Mouse (Mus musculus) heart, adult 11 months (tissue): ENCODE results near the gene Slc35e2.
"Not testable (repeated sequence)": the region's sequence is repeated elsewhere in the genome, so short reads cannot be mapped to it uniquely, and the experiment has no call there.

Source experiments
- DNase-seq: peaks from one replicate; pipeline ENCODE4 v3.0.0; 2022

Slc35e2 gene

GRCm38 (mm10) chr4:155630267-155630666 is 29.1 kb downstream of the Slc35e2 start:
- no peak for DNase-seq

- DNase-seq, result no peak
Observed at GRCm38 (mm10) chr4:155635766-155636499, 34.7 kb downstream of the Slc35e2 start.

DNA sequence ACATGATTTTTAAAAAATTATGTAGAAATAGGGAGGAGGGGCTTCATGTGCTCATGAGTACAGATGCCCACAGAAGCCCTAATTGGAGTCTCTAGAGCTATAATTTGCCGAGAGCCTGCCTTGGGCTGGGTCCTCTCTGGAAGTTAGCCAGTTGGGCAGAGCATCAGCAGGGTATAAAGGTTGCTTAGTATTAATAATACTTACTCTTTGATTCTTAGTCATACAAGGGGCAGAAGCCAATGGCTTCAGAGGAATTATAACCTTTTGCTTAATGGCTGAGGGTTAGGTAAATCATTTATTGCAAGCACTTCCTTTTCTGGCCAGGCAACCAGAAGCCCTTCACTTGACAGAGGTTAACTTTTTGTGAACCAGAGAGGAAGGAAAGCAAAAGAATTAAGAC is 42.3 kb downstream of the Slc35e2 start:
- DNase-seq, result no peak

DNA sequence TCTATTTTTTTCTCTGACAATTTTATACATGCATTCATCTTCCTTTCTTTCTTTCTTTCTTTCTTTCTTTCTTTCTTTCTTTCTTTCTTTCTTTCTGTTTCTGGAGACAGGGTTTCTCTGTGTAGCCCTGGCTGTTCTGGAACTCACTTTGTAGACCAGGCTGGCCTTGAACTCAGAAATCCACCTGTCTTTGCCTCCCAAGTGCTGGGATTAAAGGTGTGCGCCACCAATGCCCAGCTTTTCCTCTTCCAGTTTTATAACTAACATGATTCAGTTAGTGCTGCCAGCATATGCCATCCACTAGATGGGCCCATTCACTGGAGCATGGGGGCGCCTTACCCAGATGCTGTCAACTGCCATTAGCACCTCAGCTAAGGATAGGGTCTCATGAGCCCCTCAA is 44.1 kb downstream of the Slc35e2 start, which contains the start of gene Gm10563:
TSS of gene Gm10563 (minus strand) at position 101 of the 400 bp plus-strand sequence.
- DNase-seq, result not testable (repeated sequence)

DNA sequence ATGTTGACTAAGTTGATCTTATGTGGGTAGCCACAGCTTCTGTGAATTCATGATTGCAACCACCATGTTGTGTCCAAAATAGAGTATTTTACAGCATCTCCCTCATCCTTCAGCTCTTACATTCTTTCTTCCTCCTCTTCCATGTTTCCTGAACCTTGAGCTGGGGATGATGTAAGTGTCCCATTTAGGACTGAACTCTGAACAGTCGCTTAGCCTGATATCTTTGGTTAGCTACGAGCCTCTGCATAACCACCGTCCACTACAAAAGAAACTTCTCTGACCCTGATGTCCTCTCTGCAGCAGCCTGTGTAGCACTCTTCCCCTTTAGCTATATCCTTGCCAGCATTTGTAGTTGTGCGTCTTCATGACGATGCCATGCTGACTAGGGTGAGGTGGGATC is 44.5 kb downstream of the Slc35e2 start:
- DNase-seq, result no peak

GRCm38 (mm10) chr4:155649355-155649754 is 48.1 kb downstream of the Slc35e2 start:
- DNase-seq, result peak; percentile 91

GRCm38 (mm10) chr4:155651553-155652269 is 50.5 kb downstream of the Slc35e2 start:
- DNase-seq, result peak; percentile 97

- no peak for DNase-seq
Observed at GRCm38 (mm10) chr4:155652283-155653085, 51.3 kb downstream of the Slc35e2 start.

- DNase-seq, result peak; percentile 97
Observed at GRCm38 (mm10) chr4:155653086-155653450, 51.9 kb downstream of the Slc35e2 start, which contains the start of gene Mmp23. TSS of gene Mmp23 (minus strand) at chr4:155653384.

GRCm38 (mm10) chr4:155653451-155654182 is 52.4 kb downstream of the Slc35e2 start:
- DNase-seq, result peak; percentile 96

DNA sequence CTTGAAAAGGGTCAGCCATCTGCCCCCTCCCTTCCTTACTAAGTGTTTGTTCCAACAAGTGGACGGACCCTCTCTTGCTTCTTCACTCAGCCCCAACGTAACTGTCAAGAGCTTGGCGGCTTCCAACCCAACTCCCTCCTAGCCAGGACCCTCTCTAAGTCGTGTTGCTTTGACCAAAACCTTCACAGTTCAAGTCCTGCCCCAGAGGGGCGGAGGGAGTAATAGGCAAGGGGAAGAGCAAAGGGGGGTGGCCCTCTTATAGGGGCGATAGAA is 52.9 kb downstream of the Slc35e2 start:
- no peak for DNase-seq

DNA sequence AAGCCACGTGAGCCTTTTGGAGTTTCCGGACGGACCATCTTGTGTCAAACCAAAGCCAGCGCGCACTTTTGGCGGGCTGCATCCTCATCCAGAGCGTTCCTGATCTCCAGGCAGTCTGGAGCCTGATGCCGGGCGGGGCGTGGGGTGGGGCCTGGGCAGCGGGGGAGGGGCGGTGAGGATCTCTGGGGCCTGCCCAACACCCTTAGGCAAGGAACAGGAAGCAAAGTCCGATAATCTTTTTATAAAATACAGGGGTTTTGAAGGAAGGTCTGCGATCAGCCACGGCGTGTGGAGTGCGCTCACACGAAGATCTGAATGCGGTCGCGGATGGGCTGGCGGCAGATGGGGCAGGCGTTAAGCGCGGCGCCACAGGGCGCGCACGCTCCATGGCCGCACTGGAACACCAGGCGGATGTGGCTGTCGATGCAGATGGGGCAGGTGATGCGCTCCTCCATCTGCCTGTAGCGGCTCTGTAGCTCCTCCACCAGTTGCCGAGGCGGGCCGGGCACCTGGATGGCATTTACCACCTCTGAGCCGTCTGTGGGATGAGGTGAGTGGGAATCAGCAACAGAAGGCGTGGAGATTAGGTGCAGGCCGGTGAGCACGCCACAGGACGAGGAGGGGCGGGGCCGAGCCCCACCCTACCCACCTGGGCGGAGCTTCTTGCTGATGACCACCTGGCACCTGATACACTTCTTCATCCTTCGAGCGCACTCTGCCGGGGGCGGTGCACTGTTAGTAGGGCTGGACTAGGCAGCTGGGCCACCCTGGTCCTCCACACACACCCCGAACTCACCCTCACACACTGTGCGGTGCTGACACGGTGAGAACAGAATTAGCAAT is 53.5 kb downstream of the Slc35e2 start:
- DNase-seq, result peak; percentile 98

DNA sequence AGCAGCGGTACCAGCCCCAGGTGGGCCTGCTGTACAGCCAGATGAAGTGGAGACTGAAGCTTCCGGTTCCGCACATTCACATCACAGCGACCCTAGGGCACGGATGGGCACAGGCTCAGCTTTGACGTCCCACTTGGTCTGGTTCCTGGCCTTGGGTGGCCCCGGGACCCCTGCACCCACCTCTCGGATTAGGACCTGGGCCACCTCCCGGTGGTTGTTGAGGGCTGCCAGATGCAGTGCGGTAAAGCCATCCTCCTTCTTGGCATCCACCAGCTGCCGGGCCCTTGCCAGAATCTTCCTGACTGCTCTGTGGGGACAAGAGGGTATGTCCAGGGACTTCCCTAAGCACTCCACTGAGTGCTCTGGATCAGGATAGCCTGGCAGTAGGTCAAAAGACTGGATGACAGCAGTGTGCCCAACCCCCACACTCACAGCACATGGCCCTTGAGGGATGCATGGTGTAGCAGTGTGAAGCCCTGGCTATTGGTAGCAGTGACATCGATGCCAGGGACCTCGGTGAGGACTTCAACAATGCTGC is 55.1 kb downstream of the Slc35e2 start:
- DNase-seq, result peak; percentile 91

DNA sequence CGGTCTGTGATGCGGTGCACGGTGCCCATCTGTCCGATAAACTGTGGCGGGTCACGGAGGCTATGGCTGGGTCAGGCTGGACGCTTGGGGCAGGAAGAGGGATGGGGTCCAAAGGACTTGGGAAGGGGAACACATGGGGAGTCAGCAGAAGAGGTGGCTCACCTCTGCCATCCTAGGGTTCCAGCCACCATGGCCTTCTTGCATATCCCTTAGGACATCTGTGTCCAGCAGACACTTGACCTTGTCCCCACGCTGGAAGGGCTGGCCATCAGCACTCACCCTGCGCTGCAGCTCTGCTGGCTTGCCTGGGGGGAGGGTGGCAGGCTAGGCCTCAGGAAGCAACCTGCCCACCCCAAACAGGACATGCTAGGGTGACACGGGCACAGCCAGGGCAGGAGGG is 57.7 kb downstream of the Slc35e2 start:
- peak; percentile 92 for DNase-seq

- peak; percentile 84 for DNase-seq
Observed at GRCm38 (mm10) chr4:155660641-155661040, 59.4 kb downstream of the Slc35e2 start.

- peak; percentile 81 for DNase-seq
Observed at GRCm38 (mm10) chr4:155666903-155667302, 65.7 kb downstream of the Slc35e2 start.

DNA sequence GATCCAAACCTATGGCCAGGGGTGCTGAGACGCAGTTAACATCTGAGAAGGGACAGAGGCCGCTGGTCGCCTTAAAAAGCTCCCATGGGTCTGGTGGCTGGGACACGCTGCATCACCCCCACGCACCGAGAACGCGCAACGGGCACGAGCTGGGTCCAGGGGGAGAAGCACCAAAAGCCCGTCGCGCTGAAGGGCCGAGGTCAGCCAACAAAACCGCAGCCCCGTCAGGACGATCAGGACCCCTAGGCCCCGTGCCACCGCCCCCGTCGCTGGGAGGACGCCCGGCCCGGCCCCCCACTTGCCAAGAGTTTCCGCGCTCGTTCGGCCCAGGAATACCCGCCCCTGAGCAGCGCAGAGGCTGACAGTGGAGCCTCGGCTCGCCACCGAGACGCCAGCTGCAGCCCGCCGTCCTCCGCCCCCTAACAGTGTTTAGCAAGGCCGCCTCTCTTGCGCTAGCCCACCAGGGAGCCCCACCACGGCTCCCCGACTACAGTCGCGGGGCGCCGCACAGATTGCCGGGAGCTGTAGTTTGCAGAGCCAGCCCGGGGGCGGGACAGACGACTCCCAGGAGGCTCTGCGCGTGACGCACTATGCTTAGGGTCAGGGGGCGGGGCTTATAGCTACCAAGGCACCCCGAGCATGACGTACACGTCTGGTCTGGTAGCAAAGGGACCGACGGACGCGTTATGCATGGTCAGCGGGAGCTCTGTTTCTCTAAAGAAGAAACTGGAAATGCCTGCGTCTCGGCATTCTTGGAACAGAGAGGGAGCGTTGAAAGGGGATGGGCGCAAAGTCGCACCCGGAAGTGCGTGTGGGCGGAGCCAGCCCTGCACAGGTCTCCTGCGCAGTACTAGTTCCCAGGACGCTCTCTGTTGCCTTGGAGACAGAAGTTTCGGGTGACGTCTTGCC is 67.7 kb downstream of the Slc35e2 start, which contains the start of gene Mib2:
TSS of gene Mib2 (minus strand) at position 510 of the 909 bp plus-strand sequence.
- peak; percentile 100 for DNase-seq

DNA sequence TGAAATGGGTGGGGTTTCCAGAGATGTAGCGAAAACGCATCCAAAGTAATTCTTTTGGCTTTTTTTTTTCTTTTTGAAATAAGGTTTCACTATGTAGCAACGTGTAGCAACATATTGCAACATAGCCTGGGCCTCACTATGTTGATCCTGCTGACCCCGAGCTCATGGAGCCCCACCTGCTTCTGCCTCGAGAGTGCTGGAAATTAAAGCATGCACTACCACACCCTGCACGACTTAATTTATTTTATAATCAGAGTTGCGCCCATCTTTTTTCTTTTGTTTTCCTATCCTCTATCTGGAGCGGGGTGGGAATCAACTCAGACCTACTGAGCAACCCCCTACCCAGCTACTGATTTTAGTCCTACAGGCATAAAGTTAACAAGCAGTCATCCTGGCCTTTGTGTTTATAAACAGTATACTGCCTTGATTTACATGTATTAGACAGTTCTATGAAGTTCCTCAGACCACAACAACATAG is 68.4 kb downstream of the Slc35e2 start:
- no peak for DNase-seq

DNA sequence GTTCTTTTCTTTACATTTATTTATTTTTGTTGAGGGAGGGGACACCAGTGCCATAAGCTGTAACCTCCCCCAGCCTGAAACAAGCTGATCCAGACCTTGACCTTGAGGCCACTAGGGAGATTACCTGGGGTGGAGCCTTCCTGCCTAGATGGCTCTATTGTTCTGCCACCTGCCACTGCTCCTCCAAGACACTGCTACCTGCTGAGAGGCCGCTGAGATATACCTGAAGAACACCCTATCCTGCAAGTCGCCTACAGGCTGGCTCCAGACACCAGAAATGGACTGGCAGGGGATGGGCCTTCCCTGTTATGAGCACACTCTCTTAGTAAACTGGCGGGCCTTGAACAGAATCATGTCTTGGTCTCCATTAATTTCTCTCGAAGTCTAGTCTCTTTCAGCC is 69.0 kb downstream of the Slc35e2 start:
- DNase-seq, result peak; percentile 92

GRCm38 (mm10) chr4:155672082-155672481 is 70.9 kb downstream of the Slc35e2 start:
- no peak for DNase-seq
